ENCODE assay signal across 15 mouse cellular contexts in the genomic region with DNA sequence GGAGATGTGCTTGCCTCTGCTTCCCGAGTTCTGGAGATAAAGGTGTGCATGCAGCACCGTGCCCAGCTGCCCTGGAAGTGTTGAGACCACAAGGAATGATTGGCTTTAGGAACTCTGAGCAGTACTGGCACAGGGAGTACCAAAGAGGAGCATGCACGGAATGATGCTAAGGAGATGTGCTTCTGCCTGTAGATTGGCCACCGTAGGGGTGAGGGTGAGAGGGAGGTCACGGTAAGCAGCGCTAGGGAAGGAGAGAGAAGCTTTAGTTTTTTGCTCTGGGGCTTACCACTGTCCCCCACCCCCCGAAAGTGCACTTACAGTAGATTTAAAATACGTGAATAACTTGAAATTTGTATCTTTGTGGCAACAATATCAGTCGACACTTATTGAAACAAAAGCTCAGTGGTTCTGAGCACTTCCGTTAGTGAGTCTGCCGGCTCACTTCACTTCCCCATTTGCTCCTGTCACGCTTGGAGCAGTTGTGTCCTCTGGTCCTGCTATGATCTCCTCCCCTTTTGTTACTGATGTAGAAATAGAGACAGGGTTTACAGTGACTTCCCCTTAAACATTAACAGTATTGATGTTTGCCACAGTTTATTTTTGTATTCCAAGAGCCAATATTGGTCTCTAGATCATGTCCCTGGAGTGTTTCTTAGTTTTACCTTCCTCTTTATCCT. TPM values are rescaled to one million over a fixed set of nuclear protein-coding genes. Genes with fewer than 3 reads are reported as not detected.
DNase-seq lines count a peak whose midpoint lies in the region; ATAC-seq lines count a peak whose summit lies in the region.
"Had no signal": no experiment of that assay in that cellular context is flagged by ENCODE, and none has a peak within 500 bp of the region (broad histone marks: within the 10 kb centered on the region; RNA-seq: fewer than 3 reads in every experiment).

No protein-coding gene starts in this region.

- H3K9me3 ChIP-seq in megakaryocyte, embryonic 14.5 days, result no peaks in the 10 kb centered on the region
- H3K9me3 ChIP-seq: hindbrain, embryonic 10.5 days; liver, embryonic 15.5 days had no signal

- no peaks in the 10 kb centered on the region for H3K27me3 ChIP-seq in megakaryocyte, embryonic 14.5 days (replicated peaks)

- H3K4me3 ChIP-seq in megakaryocyte, embryonic 14.5 days (replicated peaks), result peak overlapping the region; percentile 87
- H3K4me3 ChIP-seq: hindbrain, embryonic 10.5 days; liver, embryonic 15.5 days had no signal

- peaks cover 34% of the 10 kb centered on the region for H3K36me3 ChIP-seq in megakaryocyte, embryonic 14.5 days (replicated peaks; ENCODE audit: low read length)

- H3K4me1 ChIP-seq in megakaryocyte, embryonic 14.5 days, result peaks cover 34% of the 10 kb centered on the region

- DNase-seq in CD4-positive, CD25-positive, alpha-beta regulatory T cell, adult 2 months (ENCODE audit: low read depth, low spot score), result peak; percentile 8
- DNase-seq in thymus, postnatal 0 days (ENCODE audit: low spot score), result peak; percentile 15
- DNase-seq in thymus, adult 18-20 months, result no peak
- DNase-seq in cerebellum, adult 18-20 months, result no peak
- no peak for DNase-seq in layer of hippocampus, adult 9-11 months
- no peak for DNase-seq in frontal cortex, postnatal 10 days (ENCODE audit: low spot score in 2 of 2)
- DNase-seq: cerebellum, adult 9-11 months; kidney, postnatal 4 days; right cerebral cortex, postnatal 25 days had no signal

- ATAC-seq in CD4-positive, CD25-positive, alpha-beta regulatory T cell, adult 4 months, result no peak
- ATAC-seq: intestine, embryonic 16.5 days; midbrain, embryonic 16.5 days had no signal

RNA-seq across cellular contexts. Expression of a gene that starts 6.9 kb away (rescaled TPM):
- 1 to 10 TPM; 5.3 to 6.2 TPM for polyA plus RNA-seq in CD4-positive, CD25-positive, alpha-beta regulatory T cell, adult 4 months (2017; shearing (Covaris generic))
- polyA plus RNA-seq in thymus, postnatal 0 days (2015; fragmentation: Nextera tagmentation; extraction: Ambion mirVana), result 17.7 and 18.0 TPM in 2 replicates
- polyA plus RNA-seq in megakaryocyte, embryonic 14.5 days (2012; ENCODE audit: insufficient read depth, low replicate concordance), result 1.9 TPM in 1 of 2 replicates, not detected in the other

Comparison
In these comparisons a context has a peak if more than half of its experiments do, and no peak if none do; other contexts are left out.
1. DNase-seq: peak in CD4-positive, CD25-positive, alpha-beta regulatory T cell, adult 2 months (single experiment) and thymus, postnatal 0 days (single experiment); none in thymus, adult 18-20 months (0 of 2), cerebellum, adult 18-20 months (0 of 2), layer of hippocampus, adult 9-11 months (single experiment) and frontal cortex, postnatal 10 days (0 of 2).